In the genomic region with DNA sequence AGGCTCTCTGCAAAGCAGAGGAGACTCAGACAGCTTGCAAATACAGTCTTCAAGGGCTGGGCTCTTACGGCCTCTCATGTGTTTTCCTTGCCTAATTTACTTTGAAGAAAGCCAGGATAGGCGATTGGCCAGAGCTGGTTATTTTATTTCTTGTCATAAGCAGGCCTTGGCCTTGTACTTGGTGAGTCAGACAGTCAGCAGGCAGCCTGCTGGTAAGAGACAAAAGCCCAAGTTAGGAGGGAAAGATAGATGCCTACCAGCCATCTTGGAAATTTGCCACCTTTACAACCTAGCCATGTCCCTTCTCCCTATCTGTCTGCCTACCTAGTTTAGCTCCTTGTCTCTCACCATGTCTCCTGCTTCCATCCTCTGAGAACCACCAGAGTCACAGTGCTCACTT, we compare ENCODE assay signal across 31 mouse cellular contexts. TPM values are rescaled to one million over a fixed set of nuclear protein-coding genes. Genes with fewer than 3 reads are reported as not detected.
DNase-seq lines count a peak whose midpoint lies in the region; ATAC-seq lines count a peak whose summit lies in the region.
"Had no signal": no experiment of that assay in that cellular context is flagged by ENCODE, and none has a peak within 500 bp of the region (broad histone marks: within the 10 kb centered on the region; RNA-seq: fewer than 3 reads in every experiment).

No protein-coding gene starts in this region.

- H3K4me1 ChIP-seq in lung, embryonic 16.5 days (replicated peaks; ENCODE audit: control insufficient read depth, insufficient read depth, low read length): no peaks in the 10 kb centered on the region; the same call in 1 of the 2 replicates
- peaks cover 31% of the 10 kb centered on the region for H3K4me1 ChIP-seq in liver, embryonic 12.5 days
- H3K4me1 ChIP-seq: hindbrain, embryonic 15.5 days had no signal

- H3K27me3 ChIP-seq in lung, embryonic 16.5 days (ENCODE audit: control insufficient read depth, insufficient read depth, low read depth, low read length): peaks cover 10% of the 10 kb centered on the region
- H3K27me3 ChIP-seq in liver, embryonic 12.5 days (replicated peaks): peaks cover 41% of the 10 kb centered on the region

- WGBS in lung, embryonic 16.5 days: 41% methylated on average over 2 of the region's 2 CpGs
- 60% methylated on average over 2 of the region's 2 CpGs for WGBS in liver, embryonic 12.5 days (ENCODE audit: insufficient replicate concordance)

- no peak overlapping the region for H3K27ac ChIP-seq in lung, embryonic 16.5 days (ENCODE audit: low read length)
- no peak overlapping the region for H3K27ac ChIP-seq in liver, embryonic 12.5 days
- H3K27ac ChIP-seq: embryonic facial prominence, embryonic 12.5 days; gastrocnemius, adult 2 months; hindbrain, embryonic 10.5 days; hindbrain, embryonic 15.5 days; limb, embryonic 10.5 days; limb, embryonic 15.5 days; liver, embryonic 14.5 days had no signal

- H3K9ac ChIP-seq in lung, embryonic 16.5 days (ENCODE audit: low read length): 0 out of 2 replicates have a peak overlapping the region, but pooled peaks have one; percentile 7
- H3K9ac ChIP-seq in liver, embryonic 12.5 days: no peak overlapping the region
- H3K9ac ChIP-seq: embryonic facial prominence, embryonic 12.5 days; heart, embryonic 12.5 days; hindbrain, embryonic 15.5 days; limb, embryonic 15.5 days; liver, embryonic 14.5 days; lung, embryonic 14.5 days had no signal

- ATAC-seq in lung, embryonic 16.5 days (ENCODE audit: low read depth): no peak
- ATAC-seq in megakaryocyte, adult 5-6 weeks (ENCODE audit: poor library complexity, severe bottlenecking): no peak
- ATAC-seq in liver, embryonic 12.5 days: no peak
- ATAC-seq: forebrain, embryonic 16.5 days; intestine, embryonic 16.5 days; midbrain, embryonic 16.5 days had no signal

- no peaks in the 10 kb centered on the region for H3K36me3 ChIP-seq in lung, embryonic 16.5 days (ENCODE audit: control insufficient read depth, insufficient read depth, low read length)
- no peaks in the 10 kb centered on the region for H3K36me3 ChIP-seq in liver, embryonic 12.5 days
- H3K36me3 ChIP-seq: embryonic facial prominence, embryonic 12.5 days; heart, embryonic 12.5 days; hindbrain, embryonic 10.5 days; hindbrain, embryonic 15.5 days; limb, embryonic 10.5 days; limb, embryonic 15.5 days had no signal

- H3K9me3 ChIP-seq in lung, embryonic 16.5 days (ENCODE audit: control insufficient read depth, low read length): no peaks in the 10 kb centered on the region
- H3K9me3 ChIP-seq in liver, embryonic 12.5 days (replicated peaks): no peaks in the 10 kb centered on the region
- H3K9me3 ChIP-seq: embryonic facial prominence, embryonic 12.5 days; heart, embryonic 12.5 days; hindbrain, embryonic 10.5 days; hindbrain, embryonic 15.5 days; limb, embryonic 10.5 days; limb, embryonic 15.5 days had no signal

- H3K4me3 ChIP-seq in lung, embryonic 16.5 days (ENCODE audit: low read length): no peak overlapping the region
- H3K4me3 ChIP-seq in liver, embryonic 12.5 days: no peak overlapping the region
- H3K4me3 ChIP-seq: embryonic facial prominence, embryonic 12.5 days; gastrocnemius, adult 2 months; heart, embryonic 12.5 days; hindbrain, embryonic 10.5 days; hindbrain, embryonic 15.5 days; limb, embryonic 10.5 days; limb, embryonic 15.5 days had no signal

- DNase-seq in lung, adult 18-20 months: no peak
- DNase-seq in MN1 (ENCODE audit: low spot score): peak; percentile 79
- peak; percentile 63 for DNase-seq in adrenal gland, postnatal 10 days
- DNase-seq in fibroblast of lung, adult 2 months (ENCODE audit: low read depth): peak; percentile 84
- DNase-seq: cerebellum, adult 2 months; cerebellum, postnatal 14 days; gastrocnemius, adult 2 months; gastrocnemius, postnatal 36 days; heart, adult 18-20 months; kidney, adult 8-10 months; kidney, postnatal 10 days; lung, embryonic 14.5 days; thymus, adult 2 months; thymus, postnatal 36 days had no signal

- no peak overlapping the region for H3K4me2 ChIP-seq in lung, embryonic 16.5 days (ENCODE audit: low read depth, low read length)
- H3K4me2 ChIP-seq in liver, embryonic 12.5 days: no peak overlapping the region
- H3K4me2 ChIP-seq: embryonic facial prominence, embryonic 12.5 days; heart, embryonic 12.5 days; hindbrain, embryonic 15.5 days; limb, embryonic 15.5 days; lung, embryonic 14.5 days; midbrain, embryonic 11.5 days had no signal

RNA-seq across cellular contexts. Expression of a gene that starts 6.3 kb away (rescaled TPM):
- polyA plus RNA-seq in lung, embryonic 16.5 days (2015; fragmentation: Nextera tagmentation; extraction: Ambion mirVana): 7.6 and 9.3 TPM in 2 replicates
- under 1 TPM; 0.33 to 1.00 TPM for total RNA-seq in adrenal gland, postnatal 10 days (2021)
- total RNA-seq in megakaryocyte, adult 5-6 weeks (2015): not detected in 2 replicates
- total RNA-seq in megakaryocyte, adult 5-6 weeks (2017): not detected in 2 replicates
- polyA plus RNA-seq in liver, embryonic 12.5 days (2016; fragmentation: Nextera tagmentation; extraction: Ambion mirVana): 1.4 and 1.6 TPM in 2 replicates
- total RNA-seq: gastrocnemius, adult 2 months; gastrocnemius, postnatal 36 days; heart, adult 18-20 months; left cerebral cortex, postnatal 10 days; megakaryocyte progenitor cell, adult 5-6 weeks; neutrophil, adult 5-6 weeks had no signal
- polyA plus RNA-seq: cerebellum, adult 2 months had no signal

RNA-seq across cellular contexts. Expression of a gene that starts 20.7 kb away (rescaled TPM):
- polyA plus RNA-seq in lung, embryonic 16.5 days (2015; fragmentation: Nextera tagmentation; extraction: Ambion mirVana): 11.6 and 12.4 TPM in 2 replicates
- 10 to 100 TPM; 12.8 to 13.5 TPM for total RNA-seq in adrenal gland, postnatal 10 days (2021)
- not detected in 2 replicates for total RNA-seq in megakaryocyte, adult 5-6 weeks (2015)
- total RNA-seq in megakaryocyte, adult 5-6 weeks (2017): not detected in 2 replicates
- 1.9 and 2.0 TPM in 2 replicates for polyA plus RNA-seq in liver, embryonic 12.5 days (2016; fragmentation: Nextera tagmentation; extraction: Ambion mirVana)
- total RNA-seq: neutrophil, adult 5-6 weeks had no signal

RNA-seq across cellular contexts. Expression of a gene that starts 43.0 kb away (rescaled TPM):
- 615 and 635 TPM in 2 replicates for polyA plus RNA-seq in lung, embryonic 16.5 days (2015; fragmentation: Nextera tagmentation; extraction: Ambion mirVana)
- 100 to 1,000 TPM; 948 to 951 TPM for total RNA-seq in adrenal gland, postnatal 10 days (2021)
- 1,429 and 1,585 TPM in 2 replicates for total RNA-seq in megakaryocyte, adult 5-6 weeks (2015)
- 468 and 491 TPM in 2 replicates for total RNA-seq in megakaryocyte, adult 5-6 weeks (2017)
- 472 and 487 TPM in 2 replicates for polyA plus RNA-seq in liver, embryonic 12.5 days (2016; fragmentation: Nextera tagmentation; extraction: Ambion mirVana)

RNA-seq across cellular contexts. Expression of a gene that starts 58.0 kb away (rescaled TPM):
- 22.1 and 32.4 TPM in 2 replicates for polyA plus RNA-seq in lung, embryonic 16.5 days (2015; fragmentation: Nextera tagmentation; extraction: Ambion mirVana)
- total RNA-seq in adrenal gland, postnatal 10 days (2021): 10 to 100 TPM; 24.2 to 36.2 TPM
- 11.5 and 11.9 TPM in 2 replicates for total RNA-seq in megakaryocyte, adult 5-6 weeks (2015)
- 7.5 and 14.3 TPM in 2 replicates for total RNA-seq in megakaryocyte, adult 5-6 weeks (2017)
- polyA plus RNA-seq in liver, embryonic 12.5 days (2016; fragmentation: Nextera tagmentation; extraction: Ambion mirVana): 18.8 and 22.1 TPM in 2 replicates

Comparison
In these comparisons a context has a peak if more than half of its experiments do, and no peak if none do; other contexts are left out.
1. DNase-seq: peak in MN1 (single experiment), adrenal gland, postnatal 10 days (single experiment) and fibroblast of lung, adult 2 months (single experiment); none in lung, adult 18-20 months (0 of 2).
2. RNA of a gene that starts 20.7 kb away (total RNA-seq): 12.8 to 13.5 TPM in adrenal gland, postnatal 10 days; not detected in megakaryocyte, adult 5-6 weeks; every median in the first group is over 10 times any median in the second.